Mouse (Mus musculus): ENCODE results near the gene Zbtb16.

Gene Zbtb16

DNA sequence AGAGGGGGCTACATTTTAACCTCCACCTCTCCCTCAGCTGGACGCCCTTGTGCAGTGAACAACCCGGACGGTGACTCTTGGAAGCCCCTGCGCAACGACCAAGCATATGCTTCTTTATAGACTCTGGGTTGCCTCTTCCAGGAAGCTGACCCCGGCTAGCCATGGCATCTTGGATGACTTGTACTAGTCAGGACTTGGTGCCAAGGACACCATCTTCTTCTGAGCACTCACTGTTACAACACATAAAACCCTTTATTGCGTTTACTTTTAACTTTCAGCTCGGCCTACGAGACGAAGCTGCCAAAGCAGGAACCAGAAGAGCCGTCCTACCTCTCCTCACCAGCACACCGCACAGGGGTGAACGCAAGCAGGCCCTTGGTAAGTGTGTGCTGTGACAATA lies 165.9 kb downstream of the Zbtb16 start:
- no peak for DNase-seq (ENCODE audit: low spot score)

DNA sequence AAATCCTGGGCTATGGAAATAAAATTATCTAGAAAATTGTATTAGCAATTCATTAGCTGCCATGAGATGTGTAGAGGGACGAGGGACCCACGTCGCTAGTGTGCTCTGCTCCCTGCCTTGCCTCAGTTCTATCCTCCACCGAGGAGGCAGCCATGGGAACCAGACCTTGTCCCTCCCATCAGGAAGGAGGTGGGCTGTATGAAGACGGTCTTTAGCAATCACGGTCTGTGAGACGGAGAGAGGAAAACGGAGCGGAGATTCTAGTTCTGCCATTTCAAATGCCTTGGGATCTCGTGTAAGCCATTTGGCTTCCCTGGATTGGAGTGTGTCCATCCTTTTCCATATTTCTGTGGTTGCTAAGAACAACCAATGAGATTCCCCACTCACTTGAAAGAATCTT lies 166.3 kb downstream of the Zbtb16 start:
- DNase-seq (ENCODE audit: low spot score) = no peak

DNA sequence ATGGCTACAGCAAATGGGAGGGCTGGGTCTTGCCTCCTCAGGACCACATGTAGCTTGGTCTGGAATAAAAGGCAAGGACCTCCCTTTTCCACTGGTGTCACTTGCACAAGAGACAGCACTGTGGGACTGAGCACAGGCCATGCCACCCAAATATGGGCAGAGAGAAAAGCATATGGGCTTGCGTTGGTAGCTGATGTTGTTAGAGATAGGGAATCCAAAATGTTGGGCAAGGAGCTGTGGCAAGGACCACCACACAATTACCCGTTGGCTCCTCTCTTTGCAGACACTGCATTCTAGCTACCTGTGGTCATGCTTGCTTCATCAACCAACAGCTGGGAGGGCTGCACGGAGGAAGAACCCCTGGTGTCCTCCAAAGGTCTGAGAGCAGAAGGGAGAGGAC lies 169.3 kb downstream of the Zbtb16 start:
- DNase-seq (ENCODE audit: low spot score) = no peak

DNA sequence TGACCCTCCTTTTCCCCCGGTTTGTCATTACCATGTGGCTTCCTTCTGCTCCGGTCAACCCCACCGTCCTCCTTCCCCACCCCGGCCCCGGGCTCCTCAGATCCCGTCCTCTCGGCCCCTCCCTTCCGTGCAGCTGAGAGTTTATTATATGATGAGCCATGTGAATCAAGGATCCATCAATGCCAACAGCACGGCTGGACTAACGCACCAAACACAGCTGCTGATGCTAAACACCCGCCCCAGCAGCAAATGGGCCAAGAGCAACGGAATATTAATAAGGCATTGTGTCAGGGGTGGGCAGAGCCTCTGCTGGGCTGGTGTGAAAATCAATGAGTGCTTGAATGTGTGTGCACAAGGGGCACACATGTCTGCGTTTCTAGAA lies 173.0 kb downstream of the Zbtb16 start:
- DNase-seq (ENCODE audit: low spot score) = no peak

DNA sequence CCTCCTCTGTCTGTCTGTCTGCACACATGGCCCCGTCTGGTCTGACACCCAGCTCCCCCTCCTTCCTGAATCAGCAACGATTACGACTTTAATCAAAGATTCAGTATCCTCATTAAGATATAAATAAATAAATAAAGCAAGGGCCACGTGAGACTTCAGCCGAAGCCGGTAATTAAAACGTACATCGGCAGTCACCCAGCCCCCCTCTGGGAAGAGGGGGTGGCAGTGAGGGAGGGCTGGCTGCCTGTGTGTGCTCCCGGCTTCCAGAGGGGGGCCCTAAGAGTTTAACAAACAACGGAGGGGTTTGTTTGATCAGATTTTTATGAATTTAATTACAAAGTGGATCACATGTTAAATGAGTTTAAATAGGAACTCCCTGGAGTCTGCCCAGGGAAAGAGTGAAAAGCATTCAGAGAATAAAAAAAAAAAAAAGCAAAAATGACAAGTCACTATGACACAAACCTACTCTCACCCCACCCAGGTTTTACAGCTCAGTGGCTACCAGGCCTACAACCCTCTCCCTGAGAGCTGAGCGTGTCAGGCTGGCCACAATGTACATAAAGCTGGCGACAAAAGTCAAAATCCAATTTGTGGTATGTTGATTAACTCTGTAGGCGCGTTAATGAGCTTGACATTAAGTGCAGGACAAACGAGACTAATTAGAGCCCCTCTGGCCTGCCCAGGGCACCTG lies 173.5 kb downstream of the Zbtb16 start:
- DNase-seq (ENCODE audit: low spot score) = no peak

DNA sequence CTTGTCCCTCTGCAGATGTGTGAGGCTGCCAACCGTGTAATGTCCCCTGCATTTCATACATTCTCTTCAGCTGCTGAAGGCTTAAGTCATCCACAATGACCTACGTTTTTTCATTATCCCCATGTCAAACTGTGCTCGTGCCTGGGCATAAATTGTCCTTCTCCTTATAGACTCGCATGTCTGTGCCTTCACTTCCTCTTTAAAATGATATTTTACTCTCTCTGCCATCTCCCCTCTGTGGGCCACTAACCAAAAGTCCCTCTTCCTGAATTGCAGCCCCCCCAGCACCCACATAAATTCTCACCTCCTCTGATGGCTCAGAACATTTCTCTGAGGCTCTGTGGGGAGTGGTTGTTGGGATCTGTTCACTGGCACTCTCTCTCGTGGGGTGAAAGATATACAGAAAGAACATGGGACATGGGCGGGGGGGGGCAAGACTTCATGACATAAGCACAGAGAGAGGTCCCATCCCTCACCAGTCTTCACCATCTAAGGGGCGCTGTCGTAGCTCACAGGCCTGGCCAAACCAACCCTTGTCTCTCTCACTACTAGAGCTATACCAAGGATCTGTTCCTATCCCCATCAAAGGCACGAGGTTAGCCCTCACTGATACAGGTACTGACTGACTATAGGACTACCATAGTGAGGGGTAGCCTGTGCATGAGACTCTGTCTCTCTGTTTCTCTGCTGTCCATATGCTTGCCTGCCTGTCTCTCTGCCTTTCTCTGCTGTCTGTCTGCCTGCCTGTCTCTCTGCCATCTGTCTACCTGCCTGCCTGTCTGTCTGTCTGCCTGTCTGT lies 174.6 kb downstream of the Zbtb16 start:
- DNase-seq (ENCODE audit: low spot score) = no peak

DNA sequence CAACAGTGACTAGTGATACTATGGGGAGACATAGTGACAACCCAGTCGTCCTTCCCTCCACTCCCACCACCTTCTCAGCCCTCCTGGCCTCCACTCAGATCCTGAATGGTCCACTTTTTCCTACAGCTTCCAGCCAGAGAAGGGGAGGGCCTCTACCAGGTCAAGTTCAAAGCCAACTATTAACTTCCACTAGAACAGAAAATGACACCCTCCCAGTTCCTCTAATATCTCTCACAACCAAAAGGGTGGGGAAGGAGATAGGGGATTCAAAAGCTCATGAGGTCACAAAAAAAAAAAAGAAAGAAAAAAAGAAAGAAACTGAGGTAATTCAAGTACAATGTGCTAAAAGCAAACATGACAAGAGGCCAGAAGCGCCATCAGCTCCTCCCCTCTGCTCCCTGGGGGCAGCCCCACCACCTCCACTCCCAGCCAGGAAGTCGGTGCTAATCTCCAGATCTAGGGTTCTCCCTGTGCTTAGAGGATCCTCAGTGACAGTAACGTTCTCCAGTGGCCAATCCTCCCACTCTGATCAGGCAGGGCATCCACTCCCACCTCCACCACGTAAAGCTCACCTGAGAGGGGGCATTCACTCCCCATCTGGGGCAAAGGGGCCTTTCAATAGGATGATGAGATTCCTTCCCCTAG lies 180.4 kb downstream of the Zbtb16 start:
- no peak for DNase-seq (ENCODE audit: low spot score)

DNA sequence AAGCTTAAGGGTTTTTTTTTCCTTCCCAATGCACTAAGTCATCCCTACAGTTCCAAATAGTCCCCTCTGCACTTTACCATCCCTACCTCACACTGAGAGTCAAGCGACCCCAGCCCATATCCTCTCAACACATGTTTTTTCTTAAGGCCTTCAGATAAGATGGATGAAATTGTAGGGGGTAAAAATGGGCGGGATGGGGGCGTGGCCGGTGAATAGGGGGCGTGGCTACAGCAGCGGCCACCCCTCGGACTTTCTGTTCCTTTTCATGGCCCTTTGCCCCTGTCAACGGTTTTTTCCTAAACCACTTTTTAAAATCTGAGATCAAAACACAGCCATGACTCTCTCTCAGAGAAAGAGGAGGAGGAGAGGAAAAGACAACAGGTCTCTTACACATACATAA lies 181.3 kb downstream of the Zbtb16 start:
- no peak for DNase-seq (ENCODE audit: low spot score)

DNA sequence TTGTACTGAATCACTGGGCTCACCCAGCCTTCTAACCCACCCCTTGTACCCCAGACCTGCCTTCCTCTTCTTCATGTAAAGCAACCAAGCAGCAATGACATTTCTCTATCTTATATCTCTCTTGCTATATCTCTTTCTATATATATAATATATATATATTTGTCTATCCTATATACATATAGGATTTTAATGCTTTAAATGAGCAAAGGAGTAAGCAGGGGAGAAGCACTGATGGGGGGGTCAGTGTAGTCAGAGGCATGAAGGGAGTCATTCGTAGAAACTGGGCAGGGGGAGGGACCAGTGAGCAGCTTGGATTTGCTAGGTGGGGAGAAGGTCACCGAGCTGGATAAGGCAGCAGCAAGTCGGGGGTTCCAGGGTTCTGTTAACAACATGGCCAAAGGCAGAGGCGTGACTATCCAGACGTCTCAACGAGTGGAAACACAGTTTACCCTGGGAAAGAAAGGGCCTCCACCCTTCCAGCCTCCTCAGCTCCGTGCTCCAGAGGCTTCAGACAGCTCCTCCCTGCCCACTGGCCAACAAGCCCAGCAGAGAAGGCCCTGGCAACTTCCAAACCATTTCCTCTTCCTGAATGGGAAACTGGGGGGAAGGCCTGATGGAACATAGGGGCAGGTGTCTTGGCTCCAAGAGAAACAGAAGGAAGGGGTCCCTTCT lies 182.5 kb downstream of the Zbtb16 start:
- no peak for DNase-seq (ENCODE audit: low spot score)

DNA sequence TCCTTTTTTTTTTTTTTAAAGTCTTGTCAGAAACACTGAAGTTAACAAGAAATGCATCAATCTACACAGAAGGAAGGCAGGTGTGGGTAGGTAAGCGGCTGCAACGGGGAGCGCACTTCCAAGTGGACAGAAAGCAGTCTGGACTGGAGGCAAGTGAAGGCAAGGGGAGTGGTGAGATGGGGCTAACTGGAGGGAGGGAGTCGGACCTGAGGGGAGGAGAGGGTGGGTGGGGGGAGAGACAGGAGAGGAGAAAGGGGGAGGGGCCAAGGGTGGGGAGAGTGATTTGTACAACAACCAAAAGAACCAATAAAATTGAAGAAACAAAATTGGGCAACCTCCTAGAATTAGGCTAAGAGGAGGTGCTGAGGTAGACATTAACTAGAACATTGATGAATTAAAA lies 184.0 kb downstream of the Zbtb16 start:
- no peak for DNase-seq (ENCODE audit: low spot score)

DNA sequence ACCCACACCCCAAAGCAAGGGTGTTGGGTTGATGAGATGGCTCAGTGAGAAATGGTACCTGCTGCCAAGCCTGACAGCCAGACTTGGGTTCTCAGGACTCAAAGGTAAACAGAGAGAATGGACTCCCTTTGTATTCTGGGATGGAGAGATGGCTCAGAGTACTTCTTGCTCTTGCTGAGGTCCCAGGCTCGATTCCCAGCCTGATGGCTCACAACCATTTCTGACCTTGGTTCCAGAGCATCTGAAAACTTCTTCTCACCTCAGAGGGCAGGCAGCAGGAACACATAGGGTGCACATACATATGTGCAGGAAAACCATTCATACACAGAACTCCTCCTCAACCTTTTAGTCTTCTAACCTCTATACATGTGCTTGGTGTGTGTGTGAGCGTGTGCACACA lies 185.2 kb downstream of the Zbtb16 start:
- DNase-seq (ENCODE audit: low spot score) = no peak

DNA sequence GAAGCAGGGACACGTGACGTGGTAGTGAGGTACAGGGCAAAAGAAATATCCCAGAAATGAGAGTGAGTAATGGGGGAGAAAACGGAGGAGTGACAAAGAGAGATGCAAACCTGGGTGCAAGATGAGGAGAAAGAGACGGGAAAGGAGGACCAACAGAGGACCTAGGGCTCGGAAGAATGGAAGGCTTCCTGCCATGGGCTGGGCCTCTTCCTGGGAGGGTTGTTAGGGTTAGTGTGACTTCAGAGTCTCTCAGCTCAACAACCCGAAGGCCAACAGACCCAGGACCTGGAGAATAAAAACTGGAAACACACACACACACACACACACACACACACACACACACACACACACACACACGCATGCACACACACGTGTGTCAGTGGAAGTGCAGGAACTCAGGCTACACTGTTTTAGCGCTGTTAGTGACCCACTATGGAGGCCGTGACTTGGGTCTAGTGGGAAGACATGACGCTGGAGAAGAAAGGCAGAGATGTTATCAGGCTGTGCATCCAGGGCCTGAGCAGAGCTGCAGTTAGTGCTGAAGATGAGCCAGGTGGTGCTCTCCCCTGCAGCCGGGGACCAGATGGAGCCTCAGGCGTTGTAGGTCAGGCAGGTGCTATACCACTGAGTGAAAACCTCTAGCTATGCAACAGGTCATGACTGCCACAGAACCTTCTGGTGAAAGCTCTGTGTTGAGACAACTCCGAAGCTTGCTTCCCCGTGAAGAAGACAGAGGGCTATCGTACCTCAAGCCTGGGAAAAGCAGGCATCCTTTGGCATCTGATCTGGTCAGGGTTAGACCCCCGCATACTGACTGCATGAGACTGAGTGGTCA lies 186.0 kb downstream of the Zbtb16 start:
- no peak for DNase-seq (ENCODE audit: low spot score)

DNA sequence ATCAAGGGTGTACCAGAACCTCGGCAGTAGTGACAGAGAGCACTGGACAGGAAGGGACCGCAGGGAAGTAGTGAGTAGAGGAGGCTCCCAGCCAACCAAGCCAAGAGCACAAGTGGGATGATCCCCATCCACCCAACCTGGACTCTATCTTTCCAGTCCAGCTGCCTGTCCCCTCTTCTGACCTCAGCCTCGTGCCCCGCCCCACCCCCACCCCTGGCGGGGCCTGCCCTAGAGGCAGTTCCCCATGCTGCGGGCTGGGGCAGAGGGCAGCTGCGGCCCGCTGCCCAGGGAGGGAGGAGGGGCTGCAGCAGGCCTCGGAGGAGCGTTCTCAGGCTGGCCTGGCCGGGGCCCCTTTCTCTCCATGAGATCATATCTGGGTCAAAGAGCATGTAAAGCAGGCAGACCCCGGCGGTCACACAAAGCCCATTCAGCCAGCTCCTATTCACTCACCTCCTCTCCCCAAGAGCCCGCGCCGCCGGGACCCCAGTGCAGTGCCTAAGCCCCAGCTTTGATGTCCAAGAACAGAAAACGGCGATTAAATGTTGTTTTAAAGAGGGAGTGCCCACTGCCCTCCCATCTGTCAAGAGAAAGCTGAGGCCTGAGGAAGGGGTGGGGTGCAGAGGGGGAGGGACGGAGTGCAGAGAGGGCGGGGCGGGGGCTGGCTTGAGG lies 186.8 kb downstream of the Zbtb16 start:
- peak; percentile 16 for DNase-seq (ENCODE audit: low spot score)

DNA sequence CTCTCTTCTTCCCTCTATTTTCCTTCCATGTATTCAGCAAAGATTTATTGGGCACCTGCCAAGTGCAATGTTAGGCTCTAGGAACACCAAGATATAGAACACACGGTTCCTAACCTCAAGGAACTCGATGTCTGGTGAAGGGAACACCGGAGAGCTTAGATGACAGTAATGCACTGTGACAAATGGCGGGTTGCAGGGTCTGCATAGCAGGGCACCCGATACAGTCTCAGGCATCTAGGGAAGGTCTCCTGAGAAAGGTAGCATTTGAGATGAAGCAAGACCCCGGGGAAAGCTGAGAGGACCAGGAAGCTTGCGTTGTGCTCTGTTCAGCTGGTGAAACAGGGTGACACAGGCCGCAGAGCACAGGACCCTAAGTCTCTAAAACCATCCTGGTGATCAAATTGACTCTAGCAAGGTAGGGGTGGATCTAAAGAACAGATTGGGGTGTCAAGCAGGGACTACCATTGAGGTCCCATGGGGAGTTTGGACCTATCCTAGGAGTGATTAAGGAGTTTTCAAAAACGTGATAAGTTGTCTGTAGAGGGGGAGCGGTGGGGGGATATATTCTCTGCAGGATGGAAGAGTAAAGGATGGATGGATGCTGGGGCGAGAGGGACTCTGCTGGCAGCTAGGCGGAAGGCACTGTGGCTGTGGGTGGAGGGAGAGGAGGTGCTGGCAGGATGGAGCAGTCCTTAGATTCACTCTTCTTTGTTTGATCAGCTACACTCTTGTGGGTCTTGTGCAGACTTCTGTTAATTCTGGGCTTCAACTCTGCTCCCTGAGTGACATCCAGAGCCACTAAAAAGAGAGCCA lies 187.5 kb downstream of the Zbtb16 start:
- DNase-seq (ENCODE audit: low spot score) = no peak

DNA sequence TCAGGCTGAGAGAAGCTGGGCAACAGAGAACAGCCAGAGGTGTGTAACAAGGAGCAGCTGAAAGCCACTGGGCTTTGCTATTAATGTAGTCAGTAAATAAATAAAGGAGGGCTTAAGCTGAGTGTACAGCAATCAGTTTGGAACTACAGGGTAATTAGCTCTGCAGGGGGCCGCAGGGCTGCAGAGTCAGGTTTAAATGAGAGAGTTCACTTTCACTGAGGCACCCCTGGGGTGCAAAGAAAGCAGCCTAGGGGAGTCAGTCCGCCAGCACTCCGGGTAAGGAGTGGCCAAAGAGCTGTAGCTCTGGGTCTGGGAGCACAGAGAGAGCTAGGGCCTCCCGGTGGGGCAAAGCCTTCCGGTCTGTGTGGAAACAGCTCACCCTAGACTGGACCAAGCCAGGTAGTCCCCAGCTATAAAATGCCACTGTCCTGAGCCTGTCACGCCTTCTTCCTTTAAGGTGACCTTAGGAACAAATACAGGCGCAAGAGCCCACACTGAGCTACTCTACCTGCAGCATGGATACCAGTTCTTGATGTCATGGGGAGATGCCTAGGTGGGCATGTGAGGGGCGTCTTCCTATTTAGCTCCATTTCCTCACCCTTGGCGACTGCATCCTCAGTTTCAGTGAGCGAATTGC lies 188.3 kb downstream of the Zbtb16 start:
- no peak for DNase-seq (ENCODE audit: low spot score)

DNA sequence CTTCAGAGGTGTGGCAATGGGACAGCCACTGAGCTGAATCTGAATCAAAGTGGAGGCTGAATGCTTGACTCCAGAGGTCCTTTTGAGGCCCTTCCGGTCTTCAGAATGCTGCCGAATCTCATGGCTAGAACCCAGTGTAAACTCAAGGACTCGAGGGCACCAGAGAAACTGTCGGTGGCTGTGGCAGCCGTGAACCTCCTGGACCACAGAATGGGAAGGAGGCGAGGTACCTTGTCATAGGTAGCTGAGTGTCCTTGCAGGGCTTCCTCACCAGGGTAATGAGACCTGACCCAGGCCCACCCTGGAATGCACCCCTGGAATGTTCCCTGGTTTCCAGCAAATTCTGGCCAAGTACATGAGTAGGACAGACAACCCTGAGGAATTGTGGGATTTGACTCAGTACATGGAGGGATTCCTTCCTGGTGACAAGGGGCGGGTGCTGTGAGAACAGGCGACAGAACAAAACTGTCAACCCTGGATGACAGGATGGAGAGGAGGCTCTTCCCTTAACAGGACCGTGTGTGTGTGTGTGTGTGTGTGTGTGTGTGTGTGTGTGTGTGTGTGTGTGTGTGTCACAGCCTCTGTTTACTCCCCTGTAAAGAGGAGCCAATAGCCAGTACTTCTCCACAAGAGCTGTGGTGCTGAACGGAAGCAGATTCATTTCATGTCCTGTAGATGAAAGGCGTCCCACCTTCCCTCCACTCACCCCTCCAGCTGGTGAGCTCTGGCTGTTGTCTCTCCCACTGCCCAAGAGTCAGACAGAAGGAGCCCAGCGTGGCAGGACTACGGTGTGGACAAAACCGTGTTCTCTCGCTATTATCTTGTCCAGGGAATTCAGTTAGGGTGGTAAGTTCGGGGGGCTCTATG lies 189.0 kb downstream of the Zbtb16 start:
- peak; percentile 2 for DNase-seq (ENCODE audit: low spot score)

DNA sequence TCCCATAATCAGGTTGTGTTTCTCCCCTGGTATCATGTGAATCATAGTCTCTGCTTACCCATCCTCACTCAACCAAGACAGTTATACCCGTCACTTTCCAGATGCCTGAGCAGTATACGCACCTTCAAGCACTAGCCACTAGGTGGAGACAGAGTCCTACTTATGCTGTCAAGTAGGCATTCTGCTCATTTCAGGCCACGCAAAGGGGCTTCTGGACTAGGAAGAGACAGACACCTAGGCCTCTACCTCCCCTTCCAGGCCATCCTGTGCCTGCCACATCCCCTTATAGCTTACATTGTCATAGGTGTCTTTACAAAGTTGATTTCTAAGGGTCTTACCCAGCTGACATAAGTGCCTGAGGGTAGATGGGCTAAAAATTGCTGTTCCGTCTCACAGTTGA lies 189.8 kb downstream of the Zbtb16 start:
- DNase-seq (ENCODE audit: low spot score) = peak; percentile 53

DNA sequence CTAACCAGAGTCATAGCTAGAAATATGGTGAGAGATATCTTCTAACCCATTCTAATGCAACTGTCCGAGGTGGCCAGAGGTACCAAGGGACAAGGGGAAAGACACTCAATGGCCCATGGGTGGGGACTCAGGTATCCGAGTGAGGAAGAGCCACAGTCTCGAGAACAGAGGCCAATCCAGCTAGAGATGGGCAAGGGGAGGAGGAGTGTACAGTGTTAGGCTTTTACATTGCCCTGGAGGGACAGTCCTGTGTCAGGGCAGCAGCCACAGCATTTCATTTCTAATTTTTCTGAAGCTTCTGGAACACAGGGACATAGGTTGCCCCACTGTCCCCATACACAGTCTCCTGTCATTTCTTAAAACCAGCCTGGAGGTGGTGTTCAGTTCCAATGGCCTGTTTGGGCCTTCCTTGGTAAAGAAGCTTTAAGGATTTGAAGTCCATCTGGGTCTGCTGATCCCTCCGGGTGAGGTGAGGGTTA lies 190.3 kb downstream of the Zbtb16 start:
- DNase-seq (ENCODE audit: low spot score) = no peak

Measured in urinary bladder, postnatal 25 days (tissue).